Mouse (Mus musculus) liver, embryonic 14.5 days (tissue): ENCODE measurements at regions not wholly inside any gene's neighbourhood (a gene's known extent, or its start where the extent isn't known, plus 50 kb on each side); places are given as distances from the start of the nearest gene placed in this dataset.

Experiments
- CTCF ChIP-seq: IDR thresholded peaks from 2 replicates; pipeline ENCODE4 v1.5.1; 2016; ENCODE audit warnings: antibody characterized with exemption, low read depth, control low read depth
- EP300 ChIP-seq: IDR thresholded peaks from 2 replicates; pipeline ENCODE4 v1.6.1; 2016; ENCODE audit warnings: antibody characterized with exemption, low read depth

DNA sequence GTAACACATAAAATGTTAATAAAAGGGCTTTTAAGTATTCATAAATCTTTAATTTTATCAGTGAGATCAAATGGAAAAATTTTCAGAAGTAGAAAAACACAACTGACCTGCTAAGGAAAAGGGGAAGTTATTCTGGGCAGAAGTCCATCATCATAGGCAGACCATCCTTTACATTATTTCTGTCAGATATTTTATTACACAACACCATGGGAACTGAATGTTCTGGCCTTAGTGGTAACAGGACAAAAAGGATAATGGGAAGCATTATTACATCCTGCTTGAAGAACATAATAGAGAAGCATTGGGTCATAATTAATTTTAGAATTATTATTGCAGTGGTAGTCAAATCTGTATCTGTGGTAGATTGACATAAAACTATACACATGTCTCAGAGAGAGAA lies 603.5 kb upstream of the Gje1 start:
- no peak for TF ChIP-seq CTCF
- TF ChIP-seq EP300 = no peak
